Mouse (Mus musculus): Measurements from ENCODE around the gene Slc30a2.

DNA sequence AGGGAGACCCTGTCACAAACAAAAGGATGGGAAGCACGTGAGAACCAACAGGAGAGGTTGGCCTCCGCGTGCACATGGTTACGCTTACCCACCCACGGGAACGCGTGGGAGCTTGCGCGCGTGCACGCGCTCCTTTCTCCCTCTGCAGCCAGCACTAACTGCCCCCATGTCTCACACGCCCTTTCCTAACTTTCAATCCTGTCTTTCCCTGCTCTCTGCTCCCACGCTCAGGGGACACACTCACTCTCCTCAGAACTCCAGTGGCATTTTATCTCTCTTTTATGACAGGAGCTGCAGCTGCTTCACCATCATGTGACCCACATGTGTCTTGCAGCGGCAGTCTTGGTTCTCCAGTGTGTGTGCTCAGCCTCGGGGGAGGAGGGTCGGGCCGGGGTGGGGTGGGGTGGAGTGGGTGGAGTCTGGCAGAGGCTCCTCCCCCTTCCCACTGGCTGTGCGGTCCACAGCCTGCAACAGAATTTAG, 58.2 kb downstream of the Slc30a2 start:
- TF ChIP-seq CTCF (IDR thresholded peaks at IDR 0.05; ENCODE audit: borderline replicate concordance, control insufficient read depth, extremely low read depth, insufficient read depth, low read length, poor library complexity), result no peak
- TF ChIP-seq POLR2A (IDR thresholded peaks at IDR 0.05; ENCODE audit: control insufficient read depth, extremely low read depth, insufficient read depth, low read length, poor library complexity), result 0 out of 2 replicates have a peak, but pooled peaks have one; percentile 37

Data from thymus, adult 2 months (tissue).